Mouse (Mus musculus) erythroblast, embryonic 14.5 days (primary cell): ENCODE measurements around the gene Grin3b.

ENCODE experiments used
- GATA1 ChIP-seq: IDR thresholded peaks from 2 replicates; pipeline ENCODE4 v1.6.1; 2012; ENCODE audit warnings: low read length, inconsistent platforms, mixed read lengths
- TAL1 ChIP-seq: IDR thresholded peaks from 3 replicates; pipeline ENCODE4 v1.6.1; 2012; ENCODE audit warnings: low read length, inconsistent platforms, mixed read lengths

DNA sequence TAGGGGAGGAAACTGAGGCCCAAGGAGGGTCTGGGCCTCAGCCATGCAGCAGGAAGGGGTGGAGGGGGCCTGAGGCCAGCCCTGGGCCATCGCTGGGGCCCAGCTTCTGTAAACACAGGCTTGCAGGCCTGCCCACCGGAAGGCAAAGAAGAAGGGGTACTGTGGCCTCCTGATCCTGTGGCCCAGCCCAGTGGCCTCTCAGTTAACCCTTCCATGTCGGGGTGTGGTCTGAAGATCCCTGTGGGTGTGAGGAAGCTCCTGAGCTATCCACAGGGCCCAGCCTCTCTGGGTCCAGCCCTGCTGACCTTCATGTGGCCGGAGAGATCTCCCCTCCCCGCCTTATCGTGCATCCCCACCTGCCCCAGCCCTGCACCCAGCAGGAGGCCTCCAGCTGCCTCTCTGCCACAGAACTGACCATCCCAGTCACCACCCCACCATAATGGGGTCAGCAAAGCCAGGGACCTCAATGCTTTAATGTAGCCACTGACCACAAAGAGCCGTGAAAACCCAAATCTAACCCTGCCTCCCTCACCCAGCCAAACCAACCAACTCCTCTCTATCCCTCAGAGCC, 23.7 kb upstream of the Grin3b start:
- no peak for TF ChIP-seq GATA1
- TF ChIP-seq TAL1: no peak
